Mouse (Mus musculus) lung, embryonic 16.5 days (tissue): ENCODE data around the gene Abca16. TPM values are rescaled to one million over a fixed set of nuclear protein-coding genes. Genes with fewer than 3 reads are reported as not detected.

ENCODE experiments used
- ATAC-seq: fragments of 200-750 bp; cut with Nextera tagmentation; 2 replicates; pipeline ENCODE4 v1.8.0; 2017; ENCODE audit warnings: low read depth, mild to moderate bottlenecking, moderate library complexity
- H3K27ac ChIP-seq: fragments of 300-500 bp; sonication (generic); 2 replicates; pipeline ENCODE4 v1.5.1; 2014; ENCODE audit warnings: mild to moderate bottlenecking, control low read depth, low read length
- H3K27me3 ChIP-seq: fragments of 300-500 bp; sonication (generic); 2 replicates; pipeline ENCODE4 v1.6.1; 2014; ENCODE audit warnings: low read depth, low read length, mixed read lengths; ENCODE audit not compliant: control insufficient read depth, insufficient read depth
- H3K36me3 ChIP-seq: fragments of 300-500 bp; sonication (generic); 2 replicates; pipeline ENCODE4 v1.6.1; 2014; ENCODE audit warnings: low read length; ENCODE audit not compliant: control insufficient read depth, insufficient read depth
- H3K4me1 ChIP-seq: fragments of 300-500 bp; sonication (generic); replicated peaks from 2 replicates; pipeline ENCODE4 v1.6.1; 2014; ENCODE audit warnings: low read length, mixed read lengths; ENCODE audit not compliant: control insufficient read depth, insufficient read depth
- H3K4me2 ChIP-seq: fragments of 300-500 bp; sonication (generic); 2 replicates; pipeline ENCODE4 v1.6.1; 2014; ENCODE audit warnings: low read depth, low read length, control low read depth
- H3K4me3 ChIP-seq: fragments of 300-500 bp; sonication (generic); 2 replicates; pipeline ENCODE4 v1.5.1; 2014; ENCODE audit warnings: mild to moderate bottlenecking, low read length, control low read depth
- H3K9ac ChIP-seq: fragments of 300-500 bp; sonication (generic); 2 replicates; pipeline ENCODE4 v1.6.1; 2014; ENCODE audit warnings: low read length, control low read depth
- H3K9me3 ChIP-seq: fragments of 300-500 bp; sonication (generic); 2 replicates; pipeline ENCODE4 v1.6.1; 2016; ENCODE audit warnings: low read length; ENCODE audit not compliant: control insufficient read depth
- WGBS: fragments of 180-500 bp; shearing (Covaris S2); extraction: QIAGEN DNeasy Blood & Tissue Kit; methylation state at CpG from one replicate; pipeline ENCODE4 v1.1.7; 2014; 5-methylcytosine and 5-hydroxymethylcytosine counted together
- polyA plus RNA-seq: library from polyadenylated mRNA; unstranded; fragments of >200 nt; fragmentation: Nextera tagmentation; extraction: Ambion mirVana; gene quantifications from 2 replicates; pipeline ENCODE4 v1.2.1, GENCODE M21; 2015

Gene Abca16
- polyA plus RNA-seq, 1 experiment from 2014 or later: not detected

DNA sequence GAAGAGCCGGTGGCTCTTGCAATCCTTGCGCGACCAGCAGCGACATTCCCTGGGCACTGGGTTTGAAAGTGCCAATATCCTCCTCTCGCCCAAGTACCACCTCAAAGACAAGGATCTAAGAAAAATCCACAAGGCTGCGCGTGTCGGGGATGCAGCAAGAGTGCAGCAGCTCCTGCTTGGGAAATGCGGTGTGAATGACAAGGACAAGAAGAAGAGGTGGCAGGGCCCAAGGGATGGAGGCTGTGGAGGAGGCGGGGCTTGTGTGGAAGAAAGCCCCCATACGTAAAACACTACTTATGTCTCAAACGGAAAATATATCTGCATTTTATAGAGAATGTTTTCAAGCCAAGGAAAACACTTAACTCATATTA, 143.7 kb downstream of the Abca16 start:
- WGBS: 46% methylated on average over 12 of the region's 12 CpGs

DNA sequence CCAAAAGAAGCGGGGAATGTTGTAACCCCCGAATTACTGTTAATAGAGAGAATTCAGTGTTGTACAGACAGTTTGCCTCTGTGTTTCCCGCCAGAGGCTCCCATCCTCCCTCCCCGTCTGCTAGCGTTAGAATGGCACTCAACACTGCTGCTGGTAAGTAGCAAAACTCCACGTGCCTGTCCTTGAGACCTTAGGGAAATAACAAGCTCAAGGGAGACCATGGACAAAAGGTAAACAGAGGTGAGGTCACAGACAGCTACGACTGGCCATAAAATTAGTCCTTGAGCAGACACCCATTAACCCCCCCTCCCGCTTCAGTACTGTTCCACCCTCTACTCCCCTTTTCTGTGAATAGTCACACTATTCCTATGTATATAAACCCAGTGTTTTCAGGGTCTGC, 157.9 kb downstream of the Abca16 start:
- H3K4me2 ChIP-seq: no peak overlapping the region
- no peaks in the 10 kb centered on the region for H3K9me3 ChIP-seq
- no peak overlapping the region for H3K9ac ChIP-seq
- ATAC-seq: no peak
- no peaks in the 10 kb centered on the region for H3K36me3 ChIP-seq
- H3K4me1 ChIP-seq: no peaks in the 10 kb centered on the region
- H3K27ac ChIP-seq: no peak overlapping the region
- no peaks in the 10 kb centered on the region for H3K27me3 ChIP-seq
- no peak overlapping the region for H3K4me3 ChIP-seq
- 61% methylated on average over 8 of the region's 8 CpGs for WGBS

More for the DNA sequence above, 143.7 kb downstream of the Abca16 start:
- no peak overlapping the region for H3K4me2 ChIP-seq
- ATAC-seq: no peak
- H3K36me3 ChIP-seq: no peaks in the 10 kb centered on the region
- no peaks in the 10 kb centered on the region for H3K9me3 ChIP-seq
- no peak overlapping the region for H3K27ac ChIP-seq
- H3K4me3 ChIP-seq: no peak overlapping the region
- H3K27me3 ChIP-seq: no peaks in the 10 kb centered on the region
- H3K4me1 ChIP-seq: no peaks in the 10 kb centered on the region
- no peak overlapping the region for H3K9ac ChIP-seq

DNA sequence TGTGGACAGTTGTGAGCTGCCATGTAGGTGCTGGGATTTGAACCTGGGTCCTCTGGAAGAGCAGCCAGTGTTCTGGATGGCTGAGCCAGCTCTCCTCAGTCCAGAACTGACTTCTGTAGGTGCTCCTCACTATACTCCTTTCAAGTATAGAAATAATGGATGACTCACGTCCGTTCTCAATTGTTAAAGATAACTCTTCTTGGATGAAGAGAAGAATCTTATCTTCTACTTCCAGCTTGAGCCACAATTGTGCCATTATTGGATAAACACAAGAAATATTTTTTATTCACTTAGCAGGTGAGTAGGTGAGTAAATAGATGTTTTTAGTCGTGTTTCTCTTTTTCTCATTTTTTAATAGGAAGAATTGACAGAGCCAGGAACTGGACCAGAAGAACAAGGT, 167.1 kb downstream of the Abca16 start:
- H3K36me3 ChIP-seq: no peaks in the 10 kb centered on the region
- H3K9ac ChIP-seq: no peak overlapping the region
- no peaks in the 10 kb centered on the region for H3K9me3 ChIP-seq
- H3K27me3 ChIP-seq: no peaks in the 10 kb centered on the region
- no peak for ATAC-seq
- H3K4me3 ChIP-seq: no peak overlapping the region
- H3K27ac ChIP-seq: no peak overlapping the region
- WGBS: 72% methylated on average over 3 of the region's 3 CpGs
- no peak overlapping the region for H3K4me2 ChIP-seq
- no peaks in the 10 kb centered on the region for H3K4me1 ChIP-seq

Other genes starting within 250 kb of the Abca16 start
- not detected in 2 replicates for gene Anks4b, start 235.8 kb upstream of the Abca16 start, polyA plus RNA-seq
- gene Crym, start 207.5 kb upstream of the Abca16 start, polyA plus RNA-seq: 3.1 and 3.5 TPM in 2 replicates
- gene Abca14, start 205.7 kb upstream of the Abca16 start, polyA plus RNA-seq: not detected in 2 replicates
- gene Abca15, start 81.0 kb upstream of the Abca16 start, polyA plus RNA-seq: not detected in 2 replicates
- gene Uqcrc2, start 225.5 kb downstream of the Abca16 start, polyA plus RNA-seq: 173 and 181 TPM in 2 replicates